Mouse (Mus musculus): ENCODE measurements around the gene Arfgap3. TPM values are rescaled to one million over a fixed set of nuclear protein-coding genes. Genes with fewer than 3 reads are reported as not detected.

Arfgap3 gene
- total RNA-seq, 4 experiments from 2014 or later, result 28.9 to 47.7 (median 40.1) TPM

DNA sequence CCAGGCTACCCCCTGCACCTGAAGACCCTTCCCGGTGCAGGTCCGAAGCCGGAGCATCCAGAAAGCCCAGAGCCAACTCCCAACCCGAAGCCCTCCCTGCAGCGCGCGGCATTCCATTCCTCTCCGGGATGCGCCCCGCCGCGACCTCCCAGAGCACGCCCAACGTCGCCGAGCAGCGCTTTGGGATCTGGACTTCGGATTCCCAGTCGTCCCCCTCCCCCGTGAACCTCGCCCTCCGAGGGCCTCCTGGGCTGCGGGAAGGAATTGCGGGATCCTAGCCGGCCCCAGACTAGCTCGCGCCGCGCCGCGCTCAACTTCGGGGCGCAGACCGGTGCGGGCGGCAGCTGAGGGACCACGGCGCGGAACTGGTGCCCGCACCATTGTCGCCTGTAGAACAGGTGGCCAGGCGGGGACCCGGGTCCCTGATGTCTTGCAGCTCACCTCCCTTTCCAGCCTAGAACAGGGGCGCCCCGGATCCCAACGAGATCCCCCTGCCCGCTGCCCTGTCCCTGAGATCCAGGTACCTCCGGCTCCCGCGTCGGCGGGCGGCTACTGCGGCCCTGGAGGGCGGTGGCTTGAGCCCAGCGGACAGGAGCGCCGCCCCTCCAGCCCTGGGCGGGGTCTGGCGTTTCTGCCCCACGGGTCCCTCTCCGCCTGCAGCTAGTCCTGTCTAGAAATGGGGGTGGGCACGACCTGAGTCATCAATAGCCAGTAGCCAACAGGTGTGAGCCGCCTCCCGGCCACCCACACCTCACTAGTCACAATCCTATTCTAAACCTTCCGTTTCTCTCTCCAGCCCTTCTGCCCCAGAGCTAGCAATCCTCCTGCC is 98.7 kb downstream of the Arfgap3 start, which contains the start of gene A4galt:
A4galt (minus strand) TSS at position 599 of the 829 bp plus-strand sequence.
- DNase-seq, result no peak

DNA sequence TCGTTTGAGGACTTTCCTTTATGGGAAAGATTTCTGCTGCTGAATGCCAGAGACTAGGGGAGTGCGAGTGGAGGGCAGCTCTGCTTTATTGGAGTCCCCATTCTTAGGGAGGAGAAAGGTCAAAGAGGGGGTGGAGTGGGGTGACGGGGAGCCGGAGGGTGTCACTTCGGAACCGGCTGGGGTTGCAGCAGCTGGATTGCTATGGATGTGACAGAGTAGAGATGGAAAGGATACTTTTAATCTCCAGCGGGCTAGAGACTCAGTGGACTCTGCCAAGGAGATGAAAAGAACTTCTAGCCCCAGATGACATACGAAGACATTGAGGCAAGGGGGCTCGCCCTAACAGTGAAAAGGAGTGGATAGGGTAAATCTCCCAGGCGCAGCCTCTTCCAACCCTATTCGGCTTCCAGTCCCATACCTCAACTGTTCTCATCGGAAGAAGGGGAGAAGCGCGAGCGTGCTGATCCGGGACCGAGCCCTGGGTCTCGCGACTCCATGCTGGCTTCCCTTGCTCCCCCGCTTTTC is 99.3 kb downstream of the Arfgap3 start:
- DNase-seq, result no peak

Other genes starting within 250 kb of the Arfgap3 start
- 100 to 1,000 TPM; 100 to 115 (median 102) TPM for gene Rrp7a, start 227.4 kb downstream of the Arfgap3 start, total RNA-seq (2022)
- gene Poldip3, start 200.9 kb downstream of the Arfgap3 start, total RNA-seq (2022), result 100 to 1,000 TPM; 105 to 127 (median 117) TPM
- gene Cyb5r3, start 177.7 kb downstream of the Arfgap3 start, total RNA-seq (2022), result 100 to 1,000 TPM; 296 to 432 (median 354) TPM
- 10 to 100 TPM in 3 of 4 experiments, 1 to 10 TPM in 1; 8.1 to 18.4 (median 12.7) TPM for gene A4galt, start 98.5 kb downstream of the Arfgap3 start, total RNA-seq (2022)
- gene Pacsin2, start 114.4 kb upstream of the Arfgap3 start, total RNA-seq (2022), result 100 to 1,000 TPM in 2 of 4 experiments, 10 to 100 TPM in 2; 88.4 to 126 (median 102) TPM
- gene Ttll1, start 160.6 kb upstream of the Arfgap3 start, total RNA-seq (2022), result 10 to 100 TPM in 2 of 4 experiments, 1 to 10 TPM in 2; 9.8 to 16.5 (median 13.1) TPM
- 1 to 10 TPM; 3.1 to 8.1 (median 5.4) TPM for gene Bik, start 176.6 kb upstream of the Arfgap3 start, total RNA-seq (2022)
- 100 to 1,000 TPM; 480 to 546 (median 516) TPM for gene Tspo, start 213.3 kb upstream of the Arfgap3 start, total RNA-seq (2022)
- 10 to 100 TPM; 38.4 to 51.7 (median 43.9) TPM for gene Mcat, start 213.5 kb upstream of the Arfgap3 start, total RNA-seq (2022)
- gene Ttll12, start 244.9 kb upstream of the Arfgap3 start, total RNA-seq (2022), result 10 to 100 TPM; 38.9 to 46.7 (median 42.5) TPM